Mouse (Mus musculus) cerebellum, postnatal 36 days (tissue): ENCODE measurements at regions not wholly inside any gene's neighbourhood (a gene's known extent, or its start where the extent isn't known, plus 50 kb on each side); places are given as distances from the start of the nearest gene placed in this dataset.
"Not testable (repeated sequence)": the region's sequence is repeated elsewhere in the genome, so short reads cannot be mapped to it uniquely, and the experiment has no call there.

ENCODE experiments used
- DNase-seq, 2 experiments: peaks; one replicate each; pipeline ENCODE4 v3.0.0; 2021 to 2022; ENCODE audit warnings: mixed read lengths in 2 of 2

DNA sequence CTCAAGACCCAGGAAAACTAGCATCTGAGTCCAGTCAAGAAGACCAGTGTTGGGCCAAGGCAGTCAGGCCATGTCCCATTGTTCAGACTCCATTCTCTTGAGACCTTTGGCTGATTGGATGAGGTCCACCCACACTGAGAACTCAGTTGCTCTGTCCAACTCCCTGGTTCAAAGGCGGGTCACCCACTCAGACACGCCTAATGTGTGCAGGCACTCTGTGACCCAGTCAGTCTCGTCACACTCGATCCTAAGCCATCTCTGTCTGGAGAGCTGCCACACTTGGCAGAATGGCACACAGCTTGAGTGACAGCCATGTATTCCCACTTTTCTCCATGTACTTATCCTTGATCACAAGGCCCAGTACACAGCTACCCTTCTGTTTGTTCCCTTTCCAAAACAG, 189.8 kb upstream of the Hs6st1 start:
- DNase-seq = peak in 1 of 2 experiments; percentile 26

DNA sequence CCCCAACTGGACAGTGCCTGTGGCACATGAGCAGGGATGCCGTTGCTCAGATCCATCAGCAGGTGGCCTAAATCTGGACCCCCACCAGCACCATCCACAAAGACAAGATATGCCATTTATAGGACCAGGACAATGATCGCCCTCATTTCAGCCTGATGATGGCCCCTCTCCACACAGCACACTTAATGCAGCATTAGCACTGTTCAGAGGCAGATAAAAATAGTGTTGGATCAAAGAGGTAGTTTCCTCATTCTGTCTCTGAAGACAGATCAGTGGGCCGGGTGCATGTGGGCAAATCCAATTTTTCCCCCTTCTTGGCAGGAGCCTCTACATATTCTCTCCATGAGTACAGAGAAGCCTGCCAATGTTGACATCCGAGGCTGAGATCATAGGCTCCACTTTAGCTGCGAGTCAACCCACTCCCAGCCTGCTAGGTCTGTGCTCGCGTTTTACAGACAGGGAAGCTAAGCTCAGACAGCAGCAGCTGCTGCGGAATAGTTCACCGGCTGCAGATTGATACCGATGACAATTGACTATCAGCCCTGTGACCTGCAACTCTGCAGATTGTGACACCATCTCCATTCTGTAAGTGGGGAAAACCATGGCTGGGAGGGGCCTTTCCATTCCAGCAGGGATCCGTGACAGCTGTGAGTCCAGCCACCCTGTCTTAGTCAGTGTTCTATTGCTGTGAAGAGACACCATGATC, 188.7 kb upstream of the Hs6st1 start:
- peak; percentile 56 to 63 for DNase-seq

DNA sequence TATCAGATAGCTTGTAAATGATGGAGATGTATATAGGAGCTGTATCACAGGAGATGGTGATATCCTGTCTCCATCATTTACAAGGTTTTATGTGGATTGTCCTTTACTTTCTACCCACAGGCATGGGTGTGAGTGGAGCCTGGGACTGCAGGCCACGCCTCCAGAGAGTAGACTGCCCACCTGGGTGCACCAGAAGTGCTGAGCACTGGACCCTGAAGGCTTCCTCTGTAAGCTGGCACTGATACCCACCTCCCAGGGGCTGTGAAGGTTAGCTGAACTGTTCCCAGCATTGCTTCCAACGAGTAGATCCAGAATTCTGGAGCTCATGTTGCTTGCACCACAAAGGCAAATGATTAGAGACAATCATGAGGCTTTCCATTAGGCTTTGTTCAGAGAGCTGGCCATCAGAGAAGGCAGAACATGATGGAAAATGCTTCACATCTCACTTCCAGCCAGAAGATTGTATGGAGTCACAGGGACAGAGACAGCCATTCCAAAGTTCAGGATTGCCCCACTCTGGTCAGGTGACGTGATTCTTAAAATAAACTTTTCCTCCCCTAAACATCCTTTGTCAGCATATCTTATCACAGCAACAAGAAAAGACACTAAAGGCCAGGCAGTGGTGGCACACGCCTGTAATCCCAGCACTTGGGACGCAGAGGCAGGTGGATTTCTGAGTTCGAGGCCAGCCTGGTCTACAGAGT, 187.5 kb upstream of the Hs6st1 start:
- DNase-seq = no peak

DNA sequence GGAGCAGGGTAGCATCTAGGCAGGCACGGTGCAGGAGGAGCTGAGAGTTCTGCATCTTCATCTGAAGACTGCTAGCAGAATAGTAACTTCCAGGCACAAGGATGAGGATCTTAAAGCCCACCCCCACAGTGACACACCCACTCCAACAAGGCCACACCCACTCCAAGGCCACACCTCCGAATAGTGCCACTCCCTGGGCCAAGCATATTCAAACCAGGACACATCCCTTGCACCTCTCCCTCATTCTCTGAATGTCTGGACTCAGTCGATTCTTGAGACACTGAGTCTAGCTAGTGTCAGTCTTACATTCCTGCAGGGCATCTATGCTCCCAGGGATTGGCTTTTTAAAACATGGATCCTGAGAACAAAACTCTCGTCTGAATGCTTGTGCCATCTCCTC, 186.7 kb upstream of the Hs6st1 start:
- no peak for DNase-seq

DNA sequence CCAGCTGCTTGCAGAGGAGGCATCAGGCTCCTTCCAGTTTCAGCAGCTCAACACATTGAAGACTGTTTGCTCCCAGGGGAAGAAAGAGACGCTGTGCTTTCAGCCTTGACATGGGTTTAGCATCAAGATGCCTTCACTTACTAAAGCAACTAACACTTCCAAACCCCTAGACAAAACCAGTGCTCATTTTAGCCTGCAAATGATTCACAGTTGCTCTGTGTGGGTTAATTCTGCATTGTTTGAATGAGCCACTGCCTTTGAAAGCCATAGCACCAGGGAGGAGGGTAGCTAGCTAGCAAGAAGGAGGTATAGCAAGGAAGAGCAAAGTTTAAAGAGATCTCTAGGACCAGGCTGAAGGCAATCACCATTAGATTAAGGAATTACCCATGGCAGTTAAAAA, 186.1 kb upstream of the Hs6st1 start:
- no peak for DNase-seq

DNA sequence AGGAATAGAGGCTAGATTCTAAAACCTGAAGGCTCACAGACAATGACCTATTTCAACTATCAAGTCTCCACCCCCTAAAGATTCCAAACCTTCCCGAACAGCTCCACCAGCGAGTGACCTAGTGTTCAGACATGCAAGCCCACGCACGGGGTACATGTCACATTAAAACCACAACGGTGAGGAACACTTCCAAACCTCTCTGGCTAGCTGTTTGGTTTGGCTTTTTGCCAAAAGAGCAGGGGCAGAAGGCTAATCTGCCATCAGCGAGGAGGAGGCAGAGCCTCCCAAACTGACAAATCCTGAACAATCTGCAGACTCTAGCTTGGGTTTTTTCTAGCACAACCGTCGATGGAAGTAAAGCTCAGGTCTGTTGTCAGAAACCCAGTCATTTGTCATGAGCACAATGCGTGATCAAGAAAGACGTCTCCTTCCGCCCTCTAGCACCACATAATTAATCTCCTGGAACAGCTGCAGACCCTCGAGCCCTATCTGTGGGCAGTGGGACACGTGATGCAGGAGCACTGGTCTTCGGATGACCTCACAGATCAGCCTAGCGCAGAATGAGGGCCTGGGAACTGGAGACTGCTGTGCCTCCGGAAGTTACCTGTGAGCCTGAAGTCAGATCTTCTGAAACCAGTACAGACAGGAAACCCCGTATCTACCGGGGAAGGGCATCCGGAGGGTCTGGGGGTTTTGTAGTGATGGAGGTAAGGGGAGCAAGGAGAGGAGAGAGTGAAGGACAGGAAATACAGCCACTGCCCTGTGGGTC, 178.3 kb upstream of the Hs6st1 start:
- no peak for DNase-seq

DNA sequence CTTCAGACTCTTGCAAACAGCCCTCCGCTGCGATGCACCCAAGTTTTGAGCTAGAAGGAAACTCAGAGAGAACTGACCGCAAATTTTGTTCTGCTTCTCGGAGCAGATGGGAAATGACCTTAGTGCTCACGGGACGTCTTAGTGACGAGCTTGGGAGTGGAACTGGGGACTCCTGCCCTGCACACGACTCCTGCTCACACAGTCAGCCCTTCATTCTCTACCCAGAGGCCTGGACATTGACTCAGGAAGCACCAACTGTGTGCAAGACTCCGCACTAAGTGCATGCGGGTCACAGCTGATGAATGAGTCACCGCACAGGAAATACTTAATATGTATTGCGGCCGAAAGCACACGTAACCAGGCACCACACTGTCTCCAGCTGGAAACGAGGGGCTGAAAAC, 177.7 kb upstream of the Hs6st1 start:
- no peak for DNase-seq

DNA sequence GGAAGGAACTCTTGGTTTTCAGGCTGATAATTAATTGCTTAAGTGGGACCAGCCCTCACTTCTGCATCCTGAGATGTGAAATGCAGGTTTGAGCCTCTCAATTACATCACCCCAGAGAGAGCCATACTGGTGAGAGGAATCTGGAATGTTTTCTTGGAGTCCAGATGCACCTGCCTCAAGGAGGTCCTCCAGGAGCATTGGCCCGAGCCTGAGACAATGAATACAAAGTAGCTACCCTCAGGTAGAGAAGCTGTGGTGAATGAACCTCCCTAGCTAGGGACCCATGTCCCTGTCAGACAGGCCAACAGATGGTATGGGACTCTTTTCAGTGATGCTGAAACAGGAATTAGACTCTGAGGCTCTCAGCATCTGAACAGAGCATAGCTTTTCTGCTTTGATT, 168.7 kb upstream of the Hs6st1 start:
- DNase-seq = no peak

DNA sequence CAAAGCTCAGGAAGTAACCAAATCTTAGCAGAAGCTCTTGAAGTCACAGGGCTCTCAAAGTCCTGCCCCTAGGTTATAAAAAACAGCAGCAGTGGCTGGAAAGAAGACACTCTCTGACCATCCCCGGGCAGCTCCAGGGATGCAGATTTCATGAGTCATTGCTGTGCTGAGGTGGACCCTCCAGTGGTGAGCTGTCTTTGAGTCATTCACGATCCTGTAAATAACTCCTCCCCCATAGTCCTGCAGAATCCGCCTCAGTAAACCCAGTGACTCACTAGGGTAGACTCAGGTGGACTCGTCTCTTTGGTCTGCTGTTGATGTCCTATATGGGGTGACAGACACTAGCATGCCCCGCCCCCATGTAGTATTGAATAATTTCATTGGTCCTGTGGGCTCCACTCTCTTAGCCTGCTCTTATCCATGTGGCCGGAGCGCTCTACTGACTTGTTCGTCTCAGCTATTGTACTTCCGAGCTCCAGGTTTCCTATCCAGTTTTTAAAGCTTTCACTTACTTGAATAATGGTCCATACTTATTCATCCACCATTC, 164.1 kb upstream of the Hs6st1 start:
- no peak for DNase-seq

DNA sequence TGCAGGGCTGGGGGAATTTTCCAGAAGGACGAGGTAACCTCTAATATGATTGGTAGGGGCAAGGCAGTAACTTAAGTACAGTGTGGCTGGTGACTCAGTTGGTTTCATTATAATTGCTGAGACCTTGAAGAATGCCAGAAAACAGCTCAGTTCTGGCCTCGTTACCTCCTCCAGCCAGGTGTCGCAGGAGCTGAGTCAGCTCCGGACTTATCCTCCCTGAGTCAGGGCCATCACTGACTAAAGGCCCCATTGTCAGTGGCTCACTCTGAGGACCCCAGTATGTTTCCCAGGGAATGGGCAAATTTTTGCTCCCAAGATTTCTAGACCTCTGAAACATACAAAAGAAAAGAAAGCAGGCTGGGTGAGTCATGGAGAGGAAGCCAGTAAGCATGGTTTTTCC, 154.6 kb upstream of the Hs6st1 start:
- DNase-seq = no peak

DNA sequence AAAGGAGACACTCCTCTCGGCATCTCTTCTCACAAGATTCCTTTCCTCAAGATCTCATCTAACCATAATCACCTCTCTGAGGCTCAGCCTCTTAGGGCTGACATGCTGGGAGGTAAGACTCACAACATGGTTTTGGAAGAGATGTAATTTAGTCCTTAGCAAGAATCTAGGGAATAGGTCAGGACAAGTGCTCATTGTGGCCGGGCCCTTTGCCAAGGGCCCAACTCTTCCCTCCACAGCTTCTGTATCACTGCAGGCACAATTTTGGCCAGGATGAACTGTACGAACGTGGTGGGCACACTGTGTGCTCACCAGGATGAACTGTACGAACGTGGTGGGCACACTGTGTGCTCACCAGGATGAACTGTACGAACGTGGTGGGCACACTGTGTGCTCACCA, 154.0 kb upstream of the Hs6st1 start:
- DNase-seq = not testable (repeated sequence)

DNA sequence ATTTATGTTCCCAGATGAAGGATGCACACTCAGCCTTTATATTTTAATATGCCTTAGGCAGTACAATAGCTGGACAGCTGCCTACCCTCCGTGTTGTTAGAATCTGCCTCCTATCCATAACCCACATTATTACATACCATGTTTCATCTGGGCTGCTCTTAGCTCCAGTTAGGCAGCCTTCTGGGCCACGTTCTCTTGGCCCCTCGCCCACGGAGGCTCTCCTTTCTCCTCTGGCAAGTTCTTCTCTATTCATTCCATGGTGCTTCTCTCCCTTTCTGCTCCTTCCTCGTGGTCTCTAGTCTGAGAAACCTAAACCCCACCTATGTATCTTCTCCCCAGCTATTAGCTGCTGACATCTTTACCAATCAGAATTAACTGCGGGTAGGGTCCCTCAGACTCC, 152.7 kb upstream of the Hs6st1 start:
- DNase-seq = no peak

DNA sequence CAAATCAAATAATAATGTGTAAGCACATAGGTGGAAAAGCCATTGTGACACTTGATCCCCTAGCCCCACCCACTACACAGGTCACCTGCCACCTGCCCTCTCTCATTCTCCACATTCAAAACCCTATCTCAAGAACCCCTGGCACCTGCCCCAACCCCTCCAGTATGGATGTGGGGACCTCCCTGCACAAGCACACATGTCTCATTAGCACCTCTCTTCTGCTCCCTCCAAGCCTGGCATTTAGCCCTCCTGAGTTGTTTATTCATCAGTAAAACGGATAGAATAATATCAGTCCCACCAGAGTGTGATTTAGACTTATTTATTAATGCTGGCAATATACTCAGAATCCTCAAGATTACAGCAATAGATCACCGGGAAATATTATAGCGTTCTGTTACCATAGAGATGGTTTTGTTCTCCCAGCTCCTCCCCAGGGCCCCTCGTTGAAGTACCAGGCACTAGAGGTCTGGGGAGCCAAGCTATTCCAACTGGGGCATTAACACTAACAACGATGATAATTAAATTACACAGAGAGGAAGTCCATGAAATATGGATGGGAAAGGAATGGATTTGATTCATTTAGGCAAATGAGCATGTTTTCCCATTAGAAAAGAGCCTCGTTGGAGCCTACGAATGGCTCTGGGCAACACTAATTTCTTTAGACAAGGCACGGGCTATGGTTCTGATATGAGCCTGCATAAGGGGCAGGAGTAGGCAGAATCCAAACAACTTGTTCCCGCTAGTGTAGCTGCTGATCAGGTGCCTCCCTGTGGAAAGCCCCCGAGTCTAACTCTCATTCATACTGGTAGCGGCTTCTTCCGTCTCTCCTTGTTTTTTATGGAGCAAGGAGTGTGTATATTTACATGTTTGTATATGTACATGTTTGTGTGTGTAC, 148.1 kb upstream of the Hs6st1 start:
- no peak for DNase-seq

DNA sequence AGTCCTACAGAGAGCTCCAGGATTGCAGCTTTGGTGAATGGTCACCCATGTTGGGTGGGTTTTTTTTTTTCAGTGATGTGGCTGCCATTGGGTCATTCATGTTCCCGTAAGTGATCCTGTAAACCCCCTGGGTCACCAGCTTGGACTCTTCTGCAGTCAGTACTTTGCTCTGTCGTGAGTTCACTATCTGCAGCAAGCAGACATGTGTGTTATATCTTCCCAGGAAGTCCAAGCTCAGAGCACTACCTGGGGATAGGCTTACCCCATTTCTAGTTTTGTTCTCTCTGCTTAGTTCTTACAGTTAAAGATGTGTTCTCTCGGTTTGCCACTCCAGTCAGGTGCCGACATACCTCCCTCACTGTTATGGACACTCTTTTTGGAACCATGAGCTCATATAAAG, 143.4 kb upstream of the Hs6st1 start:
- no peak for DNase-seq

DNA sequence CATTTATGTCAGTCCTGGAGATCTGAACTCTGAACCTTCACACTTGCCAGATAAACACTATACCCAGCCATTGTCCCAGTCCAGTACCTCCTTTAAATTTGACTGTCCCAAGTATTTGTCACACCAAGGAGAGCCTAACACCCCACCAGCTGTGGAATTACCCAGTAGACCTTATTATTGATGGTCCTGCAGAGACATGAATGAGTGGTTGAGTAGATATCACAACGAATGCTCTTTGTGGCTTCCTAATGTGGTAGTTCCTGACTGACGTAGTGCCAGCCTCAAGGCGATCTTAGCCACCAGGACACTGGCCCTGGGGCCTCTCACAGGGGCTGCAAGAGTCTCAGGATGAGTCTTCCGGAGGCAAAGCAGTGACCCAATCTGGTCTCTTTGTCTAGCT, 142.9 kb upstream of the Hs6st1 start:
- DNase-seq = no peak

DNA sequence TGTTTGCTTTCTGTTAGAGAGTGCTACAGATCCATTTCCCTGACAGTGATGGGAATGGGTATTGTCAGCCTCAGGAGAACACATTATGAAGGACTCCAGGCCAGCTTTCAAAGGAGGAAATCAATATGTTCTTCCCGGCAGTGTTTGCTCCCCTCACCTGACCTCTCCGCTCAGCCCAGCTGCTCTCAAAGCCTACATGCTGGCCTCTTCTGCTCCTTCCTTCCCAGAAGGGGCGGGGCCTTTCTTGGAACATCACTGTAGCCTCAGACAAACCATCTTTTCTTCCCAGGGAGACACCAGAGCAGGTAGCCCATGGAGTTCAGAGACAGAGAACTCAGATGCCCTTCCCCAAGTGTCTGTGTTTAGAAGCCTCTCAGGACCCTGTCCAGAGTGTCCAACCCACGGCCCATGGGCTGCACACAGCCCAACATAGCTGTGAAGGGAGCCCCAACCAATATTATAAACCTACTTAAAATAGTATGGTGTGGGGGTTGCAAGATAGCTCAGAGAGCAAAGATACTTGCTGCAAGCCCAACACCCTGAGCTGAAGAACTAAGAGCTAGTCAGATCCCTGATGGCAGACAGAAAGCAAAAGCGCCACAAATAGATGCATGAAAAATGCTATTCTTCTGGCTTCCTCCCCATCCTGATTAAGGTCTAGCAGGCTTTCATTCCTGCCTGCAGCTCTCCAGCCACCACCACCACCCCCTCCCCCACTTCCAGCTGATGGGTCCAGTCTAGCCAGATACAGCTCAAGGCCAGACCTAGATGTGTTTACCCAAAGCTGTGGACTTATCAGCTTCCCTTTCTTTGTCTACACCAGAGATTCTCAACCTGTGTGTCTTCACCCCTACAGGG, 141.8 kb upstream of the Hs6st1 start:
- DNase-seq = no peak

DNA sequence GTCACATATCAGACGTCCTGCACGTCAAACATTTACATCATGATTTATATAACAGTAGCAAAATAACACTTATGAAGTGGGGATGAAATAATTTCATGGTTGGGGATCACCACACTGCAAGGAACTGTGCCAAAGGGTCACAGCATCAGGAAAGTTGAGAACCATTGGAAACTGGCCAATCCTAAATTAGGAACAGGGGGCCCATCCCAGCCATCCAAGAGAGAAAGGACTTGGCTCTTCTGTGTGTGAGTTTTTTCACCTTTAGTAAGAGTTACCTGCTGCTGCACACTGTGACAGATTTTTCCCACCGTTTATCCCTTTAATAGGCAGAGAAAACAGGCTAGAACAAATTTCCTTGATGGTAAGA, 141.2 kb upstream of the Hs6st1 start:
- DNase-seq = no peak

DNA sequence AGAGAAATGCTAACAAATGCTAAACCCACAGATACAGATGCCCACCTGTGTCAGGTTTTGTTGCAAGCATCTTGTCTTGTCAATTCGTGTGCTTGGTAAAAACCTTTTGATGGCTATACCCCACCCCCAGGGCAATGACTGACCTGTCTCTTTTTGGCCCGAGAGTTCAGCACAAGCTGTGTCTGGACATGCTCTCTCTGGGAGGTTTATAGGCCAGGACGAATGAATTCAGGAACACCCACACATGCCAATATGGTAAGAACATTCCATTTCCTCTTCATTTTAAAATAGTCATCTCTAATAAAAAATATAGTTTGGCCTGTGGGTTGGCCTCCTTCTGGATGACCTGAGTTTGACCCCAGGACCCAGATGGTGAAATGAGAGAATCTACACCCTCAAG, 137.8 kb upstream of the Hs6st1 start:
- peak; percentile 14 to 31 for DNase-seq

DNA sequence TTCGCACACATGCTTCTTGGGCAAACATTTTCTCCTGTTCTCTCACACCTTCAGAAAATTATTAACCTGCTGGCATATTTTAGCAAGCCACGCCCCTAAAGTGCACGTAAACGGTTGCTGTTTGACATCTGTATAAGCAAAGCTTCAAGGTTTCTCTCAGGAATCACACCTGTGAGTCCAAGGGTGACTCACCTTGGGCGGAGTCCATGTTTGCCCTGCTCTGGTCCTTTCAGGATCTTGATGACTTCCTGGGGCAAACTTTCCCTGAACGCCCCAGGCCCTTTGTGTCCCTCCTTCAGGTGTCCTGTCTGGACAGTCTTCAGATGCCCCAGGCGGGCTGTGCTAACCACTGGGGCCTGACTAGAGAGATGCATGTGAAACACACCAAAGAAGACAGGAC, 137.1 kb upstream of the Hs6st1 start:
- DNase-seq = no peak

DNA sequence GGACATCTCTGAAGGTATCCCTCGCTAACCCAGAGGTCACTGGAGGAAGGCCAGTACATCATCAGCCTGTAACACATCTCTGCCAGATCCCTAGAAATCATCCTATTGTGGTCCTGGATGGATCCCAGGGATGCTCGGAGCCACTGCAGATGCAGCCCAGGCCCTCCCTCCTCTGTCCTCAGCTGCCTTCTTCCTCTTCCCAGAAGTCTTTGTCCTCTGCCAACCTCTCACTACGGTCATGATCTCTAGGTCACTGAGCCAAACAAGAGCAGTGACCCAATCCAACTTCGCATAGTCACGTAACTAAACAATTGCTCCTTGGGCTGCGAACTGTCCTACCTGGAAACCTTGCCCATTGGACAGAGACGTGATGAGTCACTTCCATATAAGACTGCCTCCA, 134.7 kb upstream of the Hs6st1 start:
- no peak for DNase-seq

DNA sequence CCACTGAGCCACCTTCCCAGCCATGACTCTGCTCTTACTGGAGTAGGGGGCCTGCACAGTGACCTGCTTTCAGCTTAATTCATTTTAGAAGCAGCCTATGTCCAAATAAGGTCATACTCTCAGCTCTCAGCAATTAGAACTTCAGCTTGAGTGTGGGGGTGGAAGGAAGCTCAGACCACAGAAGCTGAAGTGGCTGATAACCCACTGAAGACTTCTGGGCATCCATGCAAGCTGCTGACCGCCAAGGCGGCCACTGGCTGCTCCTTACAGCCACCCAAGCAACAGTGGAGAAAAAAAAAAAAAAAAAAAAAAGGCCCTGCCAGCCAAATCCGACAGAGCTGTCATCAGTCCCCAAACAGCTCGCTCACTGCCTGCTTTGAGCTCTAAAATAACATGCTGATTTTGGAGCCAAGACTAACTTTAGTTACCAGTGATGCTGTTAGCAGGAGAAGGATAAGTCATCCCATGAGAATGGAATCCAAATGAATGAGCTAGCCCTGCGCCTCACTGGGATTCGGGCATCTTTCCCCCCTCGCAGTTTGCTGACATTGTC, 133.0 kb upstream of the Hs6st1 start:
- DNase-seq = no peak
